Mouse (Mus musculus) ovary, adult 18-20 months (tissue): ENCODE measurements around the gene Ccin.
A peak's percentile ranks its signal among the peaks of the same experiment; 100 is the strongest.

Source experiments
- DNase-seq: peaks from one replicate; pipeline ENCODE4 v3.0.0; 2022; ENCODE audit warnings: low spot score, mixed read lengths

Ccin gene

DNA sequence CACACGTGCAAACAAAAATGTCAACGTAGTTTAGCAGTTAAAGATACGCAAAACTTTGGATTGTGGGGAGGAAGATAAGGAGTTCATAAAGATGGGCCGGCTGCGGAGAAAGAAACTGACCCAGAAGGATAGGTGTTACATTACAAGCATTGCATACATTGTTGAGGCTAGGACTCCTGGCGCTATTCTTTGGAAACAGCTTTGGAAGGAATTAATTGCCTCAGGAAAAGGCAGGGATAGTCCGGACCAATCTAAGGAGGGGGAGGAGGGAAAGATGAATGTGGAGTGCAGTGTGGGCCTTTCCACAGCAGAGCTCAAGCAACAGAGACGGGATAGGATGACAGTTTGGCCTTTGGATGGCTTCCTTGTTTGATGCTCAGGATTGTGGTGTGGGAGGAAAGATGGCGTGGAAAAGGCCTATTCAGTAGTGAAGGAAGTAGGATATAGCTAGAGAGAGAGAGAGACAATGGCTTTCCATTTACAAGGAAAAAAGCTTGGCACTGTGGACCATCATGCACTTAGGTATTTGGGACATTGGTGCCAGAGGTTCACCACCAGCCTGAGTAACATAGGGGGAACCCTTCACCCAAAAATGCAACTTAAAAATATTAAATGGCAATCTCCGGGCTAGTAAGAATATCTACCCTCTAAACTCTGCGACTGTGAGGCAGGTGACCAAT is 30.2 kb downstream of the Ccin start:
- no peak for DNase-seq

GRCm38 (mm10) chr4:44016071-44016470 is 32.8 kb downstream of the Ccin start:
- no peak for DNase-seq

DNA sequence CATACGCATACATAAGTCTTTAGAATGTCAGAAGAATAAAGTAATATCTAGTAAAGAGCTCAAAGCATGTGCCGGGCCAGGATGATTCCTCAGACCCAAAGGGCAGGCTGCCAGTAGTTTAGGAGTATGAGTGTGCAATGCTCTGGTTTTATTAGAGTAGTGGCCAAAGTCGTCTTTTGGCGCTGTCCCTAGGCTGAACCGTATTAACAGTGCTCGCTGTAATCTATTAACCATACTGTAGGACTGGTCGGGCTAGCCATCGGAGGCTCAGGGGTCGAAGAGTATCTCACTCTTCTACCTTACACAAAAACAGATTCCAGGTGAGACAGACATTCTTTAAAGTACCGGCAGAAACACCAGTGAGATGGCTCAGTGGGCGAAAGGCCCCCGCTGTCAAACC is 33.5 kb downstream of the Ccin start:
- no peak for DNase-seq

GRCm38 (mm10) chr4:44022323-44022722 is 39.0 kb downstream of the Ccin start:
- no peak for DNase-seq

DNA sequence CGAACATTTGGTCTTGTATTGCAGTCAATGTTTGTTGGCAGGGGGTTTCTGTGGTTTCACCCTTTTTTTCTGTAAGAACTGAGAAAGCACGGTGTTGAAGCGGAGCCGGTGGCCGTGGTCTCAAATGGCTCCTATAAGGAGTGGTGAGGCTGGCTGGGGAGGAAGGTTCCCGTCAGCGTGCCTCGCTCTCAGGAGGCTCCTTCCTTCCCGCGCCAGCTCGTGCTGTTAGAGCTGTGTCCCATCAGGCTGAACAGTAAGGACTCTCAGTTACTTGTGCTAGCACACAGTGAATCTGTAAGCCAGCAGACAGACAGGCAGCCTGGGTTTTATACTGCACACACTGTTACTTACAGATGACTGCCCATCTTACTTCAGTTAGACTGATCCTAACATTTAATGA is 39.5 kb downstream of the Ccin start:
- DNase-seq, result no peak

GRCm38 (mm10) chr4:44023681-44024080 is 40.4 kb downstream of the Ccin start:
- no peak for DNase-seq

DNA sequence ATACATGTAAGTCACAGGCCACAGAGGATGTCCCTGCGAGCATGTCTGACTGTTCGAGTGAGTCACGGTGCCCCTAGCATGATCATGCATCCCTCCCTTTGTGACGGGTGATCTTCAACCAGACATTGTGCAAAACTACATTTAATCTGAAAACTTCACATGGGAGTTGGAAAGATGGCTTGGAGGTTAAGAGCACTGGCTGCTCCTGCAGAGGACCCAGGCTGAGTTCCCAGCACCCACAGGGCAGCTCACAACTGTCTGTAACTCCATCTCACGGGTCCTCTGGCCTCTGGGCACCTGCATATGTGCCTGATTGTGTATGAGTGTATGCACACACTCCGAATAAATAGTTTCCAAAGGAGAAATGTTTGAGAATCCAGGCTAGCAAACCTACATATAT is 41.0 kb downstream of the Ccin start:
- DNase-seq, result no peak

GRCm38 (mm10) chr4:44025570-44025969 is 42.3 kb downstream of the Ccin start:
- DNase-seq, result no peak

GRCm38 (mm10) chr4:44028303-44029135 is 45.2 kb downstream of the Ccin start:
- peak; percentile 11 for DNase-seq

- no peak for DNase-seq
Observed at GRCm38 (mm10) chr4:44029661-44030066, 46.4 kb downstream of the Ccin start.

DNA sequence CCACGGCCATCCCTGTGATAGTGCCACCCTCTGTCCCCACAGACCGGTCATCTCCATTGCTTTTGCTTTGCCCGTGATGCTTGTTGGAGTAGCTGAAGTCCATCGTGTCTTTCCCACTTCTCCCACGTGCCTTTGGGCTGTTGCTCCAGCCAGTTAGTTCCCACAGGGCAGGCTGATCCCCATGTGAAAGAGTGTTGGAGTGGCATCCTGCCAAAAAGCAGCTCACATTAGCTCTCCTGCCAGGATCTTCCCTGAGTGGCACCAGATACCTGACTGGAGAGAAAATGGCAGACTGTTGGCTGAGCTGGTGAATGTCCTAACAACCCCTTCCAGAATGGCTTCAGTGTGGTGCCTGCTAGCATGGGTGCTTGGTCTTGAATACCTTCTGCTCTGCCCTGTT is 48.2 kb downstream of the Ccin start:
- no peak for DNase-seq
